Mouse (Mus musculus): ENCODE results near the gene Gucd1. TPM values are rescaled to one million over a fixed set of nuclear protein-coding genes. Genes with fewer than 3 reads are reported as not detected.
"Not testable (repeated sequence)": the region's sequence is repeated elsewhere in the genome, so short reads cannot be mapped to it uniquely, and the experiment has no call there.

The Gucd1 gene
- total RNA-seq, 2 experiments from 2014 or later = 94.3 to 180 TPM

DNA sequence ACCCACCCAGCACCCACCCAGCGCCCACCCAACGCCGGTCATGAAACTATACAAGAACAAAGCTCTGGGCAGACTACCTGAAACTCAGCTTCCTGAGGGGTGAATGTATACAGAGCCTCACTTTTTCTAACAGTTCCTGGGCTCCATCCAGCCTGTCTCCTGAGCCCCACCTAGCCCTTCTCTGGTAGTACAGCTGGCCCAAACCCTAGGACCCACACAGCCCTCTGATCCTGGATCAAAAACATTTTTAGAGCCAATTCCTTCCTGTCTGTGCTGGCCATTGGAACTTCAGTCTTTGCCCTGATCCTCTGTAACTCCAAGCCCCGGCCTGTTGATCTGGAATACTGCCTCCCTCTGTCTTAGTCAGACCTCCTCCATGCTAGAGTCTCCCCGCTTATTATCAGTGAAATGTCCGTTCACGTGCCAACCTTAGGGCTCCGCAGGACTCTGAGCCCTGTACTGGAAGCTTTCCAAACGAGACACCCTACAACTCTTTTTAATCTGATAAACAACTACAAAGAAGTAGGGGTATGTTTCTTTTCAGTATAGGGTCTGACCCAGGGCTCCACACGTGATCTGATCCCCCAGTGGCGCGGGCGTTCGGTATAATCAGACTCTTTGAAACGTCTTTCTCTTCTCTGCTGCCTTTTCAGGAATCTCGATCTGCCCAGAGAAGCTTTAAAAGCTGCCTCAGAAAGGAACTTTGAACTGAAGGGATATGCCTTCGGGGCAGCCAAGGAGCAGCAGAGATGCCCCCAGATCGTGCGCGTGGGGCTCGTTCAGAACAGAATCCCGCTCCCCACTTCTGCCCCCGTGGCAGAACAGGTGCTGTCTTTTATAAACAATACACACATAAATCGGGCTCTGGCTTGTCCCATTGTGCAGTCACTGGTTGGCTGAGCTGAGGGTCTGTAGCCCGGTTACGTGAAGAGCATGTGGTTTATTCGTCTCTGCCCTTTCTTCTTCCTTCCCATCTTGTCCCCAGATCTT is 105.4 kb downstream of the Gucd1 start:
- ATAC-seq (replicated peaks; ENCODE audit: low FRiP score, poor library complexity, severe bottlenecking) = no peak

GRCm38 (mm10) chr10:75411343-75412113 is 106.2 kb downstream of the Gucd1 start:
- not testable (repeated sequence) for ATAC-seq (replicated peaks; ENCODE audit: low FRiP score, poor library complexity, severe bottlenecking)

GRCm38 (mm10) chr10:75407741-75408140 is 110.0 kb downstream of the Gucd1 start:
- no peak for ATAC-seq (replicated peaks; ENCODE audit: low FRiP score, poor library complexity, severe bottlenecking)

DNA sequence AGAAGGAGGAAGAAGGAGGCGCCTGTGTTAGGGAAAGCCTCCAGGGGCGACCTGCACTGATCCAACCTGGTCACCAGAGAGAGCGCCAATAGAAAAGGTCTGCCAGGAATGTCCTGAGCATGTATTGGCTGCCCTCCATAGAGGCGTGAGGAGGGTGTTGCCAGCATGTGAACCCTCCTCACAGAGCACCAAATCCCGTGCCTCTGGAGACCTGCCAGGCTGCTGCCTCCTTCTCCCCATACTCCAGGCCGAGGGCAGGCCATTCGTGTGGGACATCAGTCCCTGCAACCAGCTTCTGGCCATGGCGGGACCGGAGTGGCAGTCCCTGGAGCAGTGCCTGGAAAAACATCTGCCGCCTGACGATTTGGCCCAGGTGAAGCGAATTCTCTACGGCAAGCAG is 111.0 kb downstream of the Gucd1 start:
- no peak for ATAC-seq (replicated peaks; ENCODE audit: low FRiP score, poor library complexity, severe bottlenecking)

- no peak for ATAC-seq (replicated peaks; ENCODE audit: low FRiP score, poor library complexity, severe bottlenecking)
Observed at GRCm38 (mm10) chr10:75405916-75406315, 111.9 kb downstream of the Gucd1 start.

DNA sequence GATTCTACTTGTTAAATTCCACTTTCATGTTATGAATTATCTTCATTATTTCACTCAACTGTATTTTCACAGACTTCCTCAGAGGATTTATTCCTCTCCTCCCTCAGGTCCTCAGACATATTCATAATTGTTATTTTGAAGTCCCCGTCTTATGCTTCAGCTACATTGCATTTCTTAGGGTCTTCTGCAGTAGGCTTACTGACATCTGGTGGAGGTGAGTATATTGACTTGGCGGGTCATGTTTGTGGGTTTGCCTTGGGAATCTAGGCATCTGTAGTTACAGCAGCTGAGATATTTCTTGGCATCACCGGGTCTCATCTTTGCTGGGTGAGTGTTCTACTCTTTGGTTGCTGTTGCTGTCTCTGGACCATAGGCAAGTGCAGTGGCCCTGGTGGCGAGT is 116.8 kb downstream of the Gucd1 start, which contains the start of gene Upb1:
Gene Upb1, plus strand, starts transcription at position 158 of the 400 bp plus-strand sequence.
- no peak for ATAC-seq (replicated peaks; ENCODE audit: low FRiP score, poor library complexity, severe bottlenecking)

GRCm38 (mm10) chr10:75396966-75397365 is 120.8 kb downstream of the Gucd1 start:
- ATAC-seq (replicated peaks; ENCODE audit: low FRiP score, poor library complexity, severe bottlenecking) = no peak

DNA sequence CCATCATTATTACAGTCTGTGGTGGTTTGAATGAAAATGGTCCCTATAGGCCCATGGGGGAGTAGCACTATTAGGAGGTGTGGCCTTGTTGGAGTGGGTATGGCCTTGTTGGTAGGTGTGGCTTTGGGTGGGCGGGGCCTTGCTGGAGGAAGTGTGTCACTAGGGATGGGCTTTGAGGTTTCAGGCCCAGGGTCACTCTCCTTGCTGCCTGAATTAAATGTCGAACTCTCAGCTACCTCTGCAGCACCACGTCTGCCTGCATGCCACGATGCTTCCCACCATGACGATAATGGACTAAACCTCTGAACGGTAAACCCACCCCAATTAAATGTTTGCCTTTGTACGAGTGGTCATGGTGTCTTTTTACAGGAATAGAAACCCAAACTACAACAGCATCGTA is 123.0 kb downstream of the Gucd1 start:
- ATAC-seq (replicated peaks; ENCODE audit: low FRiP score, poor library complexity, severe bottlenecking) = no peak

DNA sequence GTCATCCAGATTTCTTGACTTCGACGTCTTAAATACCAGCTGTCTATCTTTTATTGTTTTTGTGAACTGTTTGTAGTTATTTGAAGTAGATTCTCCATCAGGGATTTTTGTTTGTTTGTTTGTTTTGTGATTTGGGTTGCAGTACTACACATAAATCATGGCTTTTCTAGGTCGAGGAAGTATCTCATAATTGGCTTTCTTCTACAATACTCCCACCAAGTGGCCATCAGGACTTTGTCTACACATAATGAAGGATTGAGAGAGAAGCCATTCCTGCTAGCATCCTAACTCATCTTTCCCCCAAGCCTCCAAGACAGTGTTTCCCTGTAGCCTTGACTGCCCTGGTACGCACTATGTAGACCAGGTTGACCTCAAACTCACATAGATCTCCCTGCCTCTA is 126.9 kb downstream of the Gucd1 start:
- no peak for ATAC-seq (replicated peaks; ENCODE audit: low FRiP score, poor library complexity, severe bottlenecking)

DNA sequence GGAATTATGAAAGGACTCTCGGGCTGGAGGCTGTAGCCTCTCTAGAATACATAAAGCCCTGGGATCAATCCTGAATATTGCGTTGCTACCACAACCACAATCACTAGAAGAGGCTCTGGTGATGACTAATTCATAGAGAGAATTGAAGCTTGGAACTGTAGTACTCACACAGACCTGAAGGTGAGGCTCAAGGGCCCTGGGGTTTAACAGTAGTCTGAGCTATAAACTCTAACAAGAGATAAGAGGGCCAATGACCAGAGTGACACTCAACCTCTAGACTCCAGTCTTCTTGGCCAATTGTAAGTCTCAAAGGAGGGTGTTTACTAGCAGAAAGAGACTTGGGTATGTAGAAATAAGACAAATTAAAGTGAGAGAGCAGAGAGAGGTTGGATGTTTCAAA is 127.6 kb downstream of the Gucd1 start:
- no peak for ATAC-seq (replicated peaks; ENCODE audit: low FRiP score, poor library complexity, severe bottlenecking)

DNA sequence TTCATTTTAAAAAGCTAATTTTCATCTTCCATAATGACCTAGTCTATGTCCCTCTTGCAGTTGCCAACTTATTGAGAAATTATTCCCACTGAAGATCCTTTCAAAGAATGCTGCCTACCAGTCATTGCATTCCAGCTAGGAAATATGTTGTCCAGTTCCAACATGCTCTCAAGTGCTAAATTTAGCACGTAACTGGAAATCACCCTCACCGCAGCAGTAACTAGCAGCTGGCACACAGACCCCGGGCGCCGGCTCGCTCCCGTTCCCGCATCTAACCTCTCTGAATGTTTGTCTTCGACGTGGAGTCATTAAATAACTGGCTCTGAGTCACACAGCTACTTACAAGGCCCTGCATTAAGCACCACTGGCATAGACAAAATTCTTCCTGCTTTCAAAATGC is 139.1 kb downstream of the Gucd1 start:
- no peak for ATAC-seq (replicated peaks; ENCODE audit: low FRiP score, poor library complexity, severe bottlenecking)

GRCm38 (mm10) chr10:75373655-75374351 is 144.0 kb downstream of the Gucd1 start:
- not testable (repeated sequence) for ATAC-seq (replicated peaks; ENCODE audit: low FRiP score, poor library complexity, severe bottlenecking)

DNA sequence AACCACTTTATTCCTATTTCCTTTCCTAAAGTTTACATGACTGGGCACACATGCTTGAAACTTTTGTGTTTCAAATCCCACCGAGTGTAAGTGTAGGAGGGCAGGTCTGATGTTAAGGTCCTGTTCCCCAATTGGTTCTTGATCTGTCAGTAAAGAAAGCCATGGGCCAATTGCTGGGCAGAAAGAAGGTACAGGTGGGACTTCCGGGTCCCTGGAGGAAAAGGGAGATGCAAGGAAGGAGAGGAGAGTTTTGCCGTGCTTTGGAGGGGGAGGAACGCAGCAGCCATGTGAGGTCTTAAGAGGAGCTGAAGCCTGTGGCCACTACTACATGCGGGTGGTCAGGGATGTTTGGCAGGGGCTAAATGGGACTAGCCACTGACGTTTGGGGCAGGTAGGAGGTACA is 152.5 kb downstream of the Gucd1 start:
- ATAC-seq (replicated peaks; ENCODE audit: low FRiP score, poor library complexity, severe bottlenecking) = no peak

DNA sequence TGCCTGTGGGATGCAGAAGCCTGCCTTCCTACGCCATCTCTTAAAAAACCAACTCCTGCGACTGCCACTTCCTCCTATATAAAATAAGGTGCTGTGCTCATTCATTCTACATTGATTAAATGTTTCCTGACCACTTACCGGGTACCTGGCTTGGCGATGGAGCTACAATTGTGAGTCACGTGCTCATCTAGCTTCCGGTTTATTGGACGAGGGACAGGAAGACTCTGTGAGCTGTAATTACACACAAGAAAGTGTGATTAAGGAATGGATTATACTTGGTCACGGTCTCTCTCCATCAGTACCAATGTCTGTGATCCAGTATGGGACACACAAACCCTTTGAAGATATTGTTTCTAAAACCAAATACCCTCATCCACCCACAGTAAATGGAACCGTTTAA is 153.0 kb downstream of the Gucd1 start:
- no peak for ATAC-seq (replicated peaks; ENCODE audit: low FRiP score, poor library complexity, severe bottlenecking)

- not testable (repeated sequence) for ATAC-seq (replicated peaks; ENCODE audit: low FRiP score, poor library complexity, severe bottlenecking)
Observed at GRCm38 (mm10) chr10:75364214-75364690, 153.5 kb downstream of the Gucd1 start.

- no peak for ATAC-seq (replicated peaks; ENCODE audit: low FRiP score, poor library complexity, severe bottlenecking)
Observed at GRCm38 (mm10) chr10:75355341-75355740, 162.4 kb downstream of the Gucd1 start.

DNA sequence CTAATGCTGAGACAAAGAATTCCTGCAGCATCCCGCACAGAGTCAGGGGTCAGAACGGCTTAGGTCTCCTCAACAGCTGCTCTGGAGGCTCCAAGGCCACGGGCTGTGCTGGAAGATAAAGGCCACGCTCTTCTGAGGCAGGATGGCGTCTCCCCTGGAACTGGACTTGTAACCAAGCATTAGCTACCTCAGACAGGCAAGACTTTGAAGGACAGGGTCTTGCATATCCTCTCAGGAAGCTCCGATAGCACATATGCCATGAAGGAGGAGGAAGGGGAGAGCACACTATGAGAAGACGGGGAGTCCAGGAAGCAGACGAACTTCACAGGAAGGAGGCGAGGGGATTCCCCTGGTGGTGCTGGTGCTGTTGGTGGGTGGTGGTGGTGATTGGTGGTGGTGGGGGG is 163.9 kb downstream of the Gucd1 start:
- ATAC-seq (replicated peaks; ENCODE audit: low FRiP score, poor library complexity, severe bottlenecking) = not testable (repeated sequence)

DNA sequence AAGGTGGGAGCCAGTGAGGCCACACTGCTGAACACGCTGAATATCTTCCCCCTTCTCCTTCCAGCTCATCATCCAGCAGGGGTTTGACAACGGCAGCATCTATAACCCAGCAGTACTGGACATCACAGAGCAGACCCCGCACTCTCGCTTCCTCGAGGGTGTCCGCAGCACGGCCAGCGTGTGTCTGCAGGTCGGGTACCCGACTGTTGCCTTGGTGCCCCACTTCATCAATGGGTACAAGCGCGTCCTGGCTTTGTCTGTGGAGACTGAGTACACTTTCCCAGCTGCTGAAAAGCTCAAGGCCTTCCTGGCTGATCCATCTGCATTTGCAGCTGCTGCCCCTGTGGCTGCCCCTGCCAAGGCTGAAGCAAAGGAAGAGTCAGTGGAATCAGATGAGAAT is 165.2 kb downstream of the Gucd1 start:
- ATAC-seq (replicated peaks; ENCODE audit: low FRiP score, poor library complexity, severe bottlenecking) = no peak

- ATAC-seq (replicated peaks; ENCODE audit: low FRiP score, poor library complexity, severe bottlenecking) = no peak
Observed at GRCm38 (mm10) chr10:75350564-75350963, 167.2 kb downstream of the Gucd1 start.

- ATAC-seq (replicated peaks; ENCODE audit: low FRiP score, poor library complexity, severe bottlenecking) = no peak
Observed at GRCm38 (mm10) chr10:75345265-75345664, 172.5 kb downstream of the Gucd1 start.

Data from erythroblast, adult 5-6 weeks (primary cell).